ENCODE assay signal across 14 mouse cellular contexts in genomic region chr2:153603724-153604123, GRCm38 (mm10). TPM values are rescaled to one million over a fixed set of nuclear protein-coding genes. Genes with fewer than 3 reads are reported as not detected.
DNase-seq lines count a peak whose midpoint lies in the region; ATAC-seq lines count a peak whose summit lies in the region.
"Had no signal": no experiment of that assay in that cellular context is flagged by ENCODE, and none has a peak within 500 bp of the region (broad histone marks: within the 10 kb centered on the region; RNA-seq: fewer than 3 reads in every experiment).

No protein-coding gene starts in this region.

- no peak overlapping the region for H3K27ac ChIP-seq in liver, embryonic 11.5 days (ENCODE audit: low read depth, low read length)
- H3K27ac ChIP-seq: embryonic facial prominence, embryonic 15.5 days had no signal

- peak; percentile 69 for DNase-seq in adrenal gland, postnatal 14 days
- DNase-seq in adrenal gland, postnatal 4 days (ENCODE audit: low spot score in 2 of 2): no peak
- DNase-seq in liver (peak; percentile 43), ZHBTc4 (ENCODE audit: low read depth, low spot score) (peak; percentile 83)
- DNase-seq in liver, embryonic 11.5 days (ENCODE audit: low spot score): no peak
- DNase-seq in kidney, postnatal 14 days: no peak
- DNase-seq: cerebellum, postnatal 25 days; heart, adult 18-20 months; heart, postnatal 14 days; lung, postnatal 4 days had no signal

- H3K9me3 ChIP-seq in liver, embryonic 11.5 days (ENCODE audit: control insufficient read depth, low read length): no peaks in the 10 kb centered on the region
- H3K9me3 ChIP-seq: embryonic facial prominence, embryonic 15.5 days had no signal

- H3K4me3 ChIP-seq in liver, embryonic 11.5 days (ENCODE audit: low read depth, low read length): no peak overlapping the region
- H3K4me3 ChIP-seq: embryonic facial prominence, embryonic 15.5 days had no signal

- no peaks in the 10 kb centered on the region for H3K27me3 ChIP-seq in liver, embryonic 11.5 days (replicated peaks; ENCODE audit: control insufficient read depth, insufficient read depth, low read length)
- H3K27me3 ChIP-seq: embryonic facial prominence, embryonic 15.5 days had no signal

- H3K36me3 ChIP-seq in liver, embryonic 11.5 days (ENCODE audit: control insufficient read depth, insufficient read depth, low read length): no peaks in the 10 kb centered on the region
- H3K36me3 ChIP-seq: embryonic facial prominence, embryonic 15.5 days had no signal

- no peak for ATAC-seq in liver, embryonic 11.5 days (replicated peaks; ENCODE audit: low FRiP score)
- ATAC-seq in megakaryocyte progenitor cell, adult 5-6 weeks (replicated peaks; ENCODE audit: poor library complexity): peak; percentile 32; the same call in 1 of the 2 replicates
- ATAC-seq in erythroblast, adult 5-6 weeks (replicated peaks; ENCODE audit: low FRiP score, poor library complexity, severe bottlenecking): no peak
- ATAC-seq: inflammation-experienced regulatory T-cells, adult 6 months had no signal

- no peak overlapping the region for H3K4me2 ChIP-seq in liver, embryonic 11.5 days
- H3K4me2 ChIP-seq: embryonic facial prominence, embryonic 15.5 days had no signal

- H3K4me1 ChIP-seq in liver, embryonic 11.5 days (replicated peaks; ENCODE audit: control insufficient read depth, insufficient read depth, low read length): peaks cover 19% of the 10 kb centered on the region

- WGBS in liver, embryonic 11.5 days: 34% methylated on average over 4 of the region's 4 CpGs

- H3K9ac ChIP-seq in liver, embryonic 11.5 days (ENCODE audit: low read depth, low read length): no peak overlapping the region
- H3K9ac ChIP-seq: embryonic facial prominence, embryonic 15.5 days had no signal

RNA-seq across cellular contexts. Expression of gene Commd7, which starts 28.9 kb away (rescaled TPM):
- 27.7 and 33.6 TPM in 2 replicates for total RNA-seq in adrenal gland, postnatal 14 days (2021)
- total RNA-seq in adrenal gland, postnatal 4 days (2021): 10 to 100 TPM; 44.2 to 45.8 TPM
- 65.1 and 66.8 TPM in 2 replicates for polyA plus RNA-seq in liver, embryonic 11.5 days (2014; fragmentation: Nextera tagmentation; extraction: Ambion mirVana)
- total RNA-seq in megakaryocyte progenitor cell, adult 5-6 weeks (2015): 37.2 and 45.9 TPM in 2 replicates
- 32.2 and 43.8 TPM in 2 replicates for total RNA-seq in megakaryocyte progenitor cell, adult 5-6 weeks (2017)
- total RNA-seq in erythroblast, adult 5-6 weeks (2015; ENCODE audit: low replicate concordance): 9.2 and 18.8 TPM in 2 replicates
- total RNA-seq in erythroblast, adult 5-6 weeks (2017; ENCODE audit: low replicate concordance): 2.4 and 4.3 TPM in 2 replicates

RNA-seq across cellular contexts. Expression of gene Dnmt3b, which starts 45.5 kb away (rescaled TPM):
- total RNA-seq in adrenal gland, postnatal 14 days (2021): 2.8 and 5.1 TPM in 2 replicates
- total RNA-seq in adrenal gland, postnatal 4 days (2021): 1 to 10 TPM; 6.7 to 8.2 TPM
- 27.2 and 27.8 TPM in 2 replicates for polyA plus RNA-seq in liver, embryonic 11.5 days (2014; fragmentation: Nextera tagmentation; extraction: Ambion mirVana)
- 15.0 and 17.8 TPM in 2 replicates for total RNA-seq in megakaryocyte progenitor cell, adult 5-6 weeks (2015)
- total RNA-seq in megakaryocyte progenitor cell, adult 5-6 weeks (2017): 15.2 and 16.7 TPM in 2 replicates
- total RNA-seq in erythroblast, adult 5-6 weeks (2015; ENCODE audit: low replicate concordance): 1.5 and 2.3 TPM in 2 replicates
- total RNA-seq in erythroblast, adult 5-6 weeks (2017; ENCODE audit: low replicate concordance): 0.94 and 4.0 TPM in 2 replicates

Comparison
In these comparisons a context has a peak if more than half of its experiments do, and no peak if none do; other contexts are left out.
1. DNase-seq: peak in adrenal gland, postnatal 14 days (single experiment), liver (single experiment) and ZHBTc4 (single experiment); none in adrenal gland, postnatal 4 days (0 of 2), liver, embryonic 11.5 days (single experiment) and kidney, postnatal 14 days (single experiment).